Mouse (Mus musculus): ENCODE results near the gene Gng8. TPM values are rescaled to one million over a fixed set of nuclear protein-coding genes. Genes with fewer than 3 reads are reported as not detected.

Gng8 gene
- total and polyA plus RNA-seq, 3 experiments = 0.39 to 2.2 TPM; not detected in 1

DNA sequence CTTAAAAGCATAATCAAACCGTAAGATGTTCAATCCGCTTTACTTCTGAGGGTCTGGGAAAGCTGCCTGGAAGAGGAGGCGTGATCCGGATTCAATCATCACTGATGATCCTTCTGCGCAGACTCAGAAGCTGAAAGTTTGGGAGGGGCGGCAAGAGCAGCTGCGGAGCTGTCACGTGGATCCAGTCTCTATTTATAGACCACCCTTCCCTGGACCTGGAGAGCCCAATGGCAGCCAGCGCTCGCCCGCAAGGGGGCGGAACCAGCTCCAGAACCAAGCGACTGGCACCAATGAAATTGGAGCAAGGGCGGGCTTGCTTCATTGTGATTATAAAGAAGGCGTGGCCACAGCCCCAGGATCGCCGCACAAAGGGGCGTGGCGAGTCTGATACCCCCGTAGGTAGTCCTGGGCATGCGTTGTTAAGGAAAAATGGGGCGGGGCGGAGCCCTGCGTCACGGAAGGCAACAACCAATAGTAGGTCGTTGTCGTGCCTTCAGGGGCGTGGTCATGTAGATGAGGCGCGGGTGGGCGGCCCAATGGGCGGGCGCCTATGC is 16.8 kb upstream of the Gng8 start:
- Histone ChIP-seq H3K27ac (ENCODE audit: control insufficient read depth, low read depth, low read length) (peak overlapping the region; percentile 11), H3K27me3 (ENCODE audit: control insufficient read depth in 1 of 2, insufficient read depth in 2 of 2, low read length in 2 of 2) (no peaks in the 10 kb centered on the region), H3K4me3 (ENCODE audit: control insufficient read depth in 1 of 2, insufficient read depth in 1 of 2, low read depth in 2 of 2, low read length in 2 of 2) (peak overlapping the region; percentile 47 to 50), H3K4me1 (ENCODE audit: control insufficient read depth in 1 of 2, insufficient read depth in 2 of 2, low read length in 2 of 2) (no peaks in the 10 kb centered on the region; a peak in 1 of 4 replicates), H3K9me3 (replicated peaks; ENCODE audit: insufficient read depth, low read length) (no peaks in the 10 kb centered on the region), H3K9ac (ENCODE audit: control insufficient read depth, low read depth, low read length, poor library complexity, severe bottlenecking) (peak overlapping the region; percentile 15; the same call in 1 of the 2 replicates), H3K36me3 (ENCODE audit: control insufficient read depth in 1 of 2, insufficient read depth in 2 of 2, low read length in 2 of 2) (peaks cover 0 to 4% of the 10 kb centered on the region in 2 experiments; a peak in 2 of 4 replicates), H3K79me2 (ENCODE audit: control insufficient read depth, insufficient read depth, low read length, poor library complexity) (no peaks in the 10 kb centered on the region; the same call in 1 of the 2 replicates)
- DNase-seq (ENCODE audit: low read depth, low spot score) = peak; percentile 100
- TF ChIP-seq MYC (IDR thresholded peaks at IDR 0.05; ENCODE audit: low read depth, low read length) (peak; percentile 83), JUND (IDR thresholded peaks at IDR 0.05; ENCODE audit: low read depth, low read length) (no peak), HCFC1 (IDR thresholded peaks at IDR 0.05; ENCODE audit: low read depth, low read length) (0 out of 2 replicates have a peak, but pooled peaks have one; percentile 48), BHLHE40 (IDR thresholded peaks at IDR 0.05; ENCODE audit: borderline replicate concordance, low read depth, low read length) (peak; percentile 85; the same call in 1 of the 2 replicates), SIN3A (IDR thresholded peaks at IDR 0.05; ENCODE audit: low read length) (peak; percentile 43), CTCF (IDR thresholded peaks at IDR 0.05 in 2 of 3, conservative IDR thresholded peaks at IDR 0.05 in 1 of 3; ENCODE audit: control insufficient read depth in 1 of 3, insufficient read depth in 1 of 3, low read depth in 2 of 3, low read length in 3 of 3, poor library complexity in 1 of 3, severe bottlenecking in 1 of 3) (no peak; a peak in 1 of 6 replicates), CHD1 (IDR thresholded peaks at IDR 0.05; ENCODE audit: low read depth, low read length) (no peak), ZNF384 (IDR thresholded peaks at IDR 0.05; ENCODE audit: low read depth, low read length) (no peak), USF2 (IDR thresholded peaks at IDR 0.05; ENCODE audit: borderline replicate concordance in 1 of 2, insufficient read depth in 1 of 2, low read depth in 1 of 2, low read length in 2 of 2) (peak in 1 of 2 experiments; percentile 64; a peak in 2 of 4 replicates), MYB (IDR thresholded peaks at IDR 0.05; ENCODE audit: low read depth, low read length) (no peak), NRF1 (IDR thresholded peaks at IDR 0.05; ENCODE audit: insufficient read depth, low read depth, low read length, poor library complexity, severe bottlenecking) (peak; percentile 80), USF1 (IDR thresholded peaks at IDR 0.05; ENCODE audit: low read depth, low read length) (peak; percentile 93), EP300 (IDR thresholded peaks at IDR 0.05; ENCODE audit: low read depth in 1 of 2, low read length in 2 of 2) (no peak), MEF2A (IDR thresholded peaks at IDR 0.05; ENCODE audit: extremely low read depth, insufficient replicate concordance, low read depth, low read length, poor library complexity, severe bottlenecking) (peak; percentile 90), MAFK (IDR thresholded peaks at IDR 0.05; ENCODE audit: borderline replicate concordance, low read depth, low read length) (no peak), TBP (IDR thresholded peaks at IDR 0.05; ENCODE audit: low read depth, low read length) (peak; percentile 78), UBTF (IDR thresholded peaks at IDR 0.05; ENCODE audit: borderline replicate concordance, insufficient read depth, low read depth, low read length) (no peak), TAL1 (IDR thresholded peaks at IDR 0.05; ENCODE audit: low read length) (no peak), ZMIZ1 (IDR thresholded peaks at IDR 0.05; ENCODE audit: low read depth, low read length) (no peak), GABPA (IDR thresholded peaks at IDR 0.05; ENCODE audit: low read depth, low read length) (no peak), RCOR1 (IDR thresholded peaks at IDR 0.05; ENCODE audit: low read depth, low read length) (no peak), ZKSCAN1 (IDR thresholded peaks at IDR 0.05; ENCODE audit: low read depth, low read length) (no peak), CHD2 (IDR thresholded peaks at IDR 0.05; ENCODE audit: low read length) (no peak), MAX (IDR thresholded peaks at IDR 0.05; ENCODE audit: low read length) (peak; percentile 87), MXI1 (IDR thresholded peaks at IDR 0.05; ENCODE audit: low read depth, low read length) (peak; percentile 89), GATA1 (IDR thresholded peaks at IDR 0.05; ENCODE audit: low read depth, low read length) (no peak), E2F4 (IDR thresholded peaks at IDR 0.05; ENCODE audit: borderline replicate concordance, low read depth, low read length) (no peak), POLR2AphosphoS5 (IDR thresholded peaks at IDR 0.05; ENCODE audit: borderline replicate concordance, low read depth, low read length) (no peak), MAZ (IDR thresholded peaks at IDR 0.05; ENCODE audit: low read depth, low read length) (peak; percentile 54; the same call in 1 of the 2 replicates), POLR2AphosphoS2 (IDR thresholded peaks at IDR 0.05; ENCODE audit: low read length) (no peak), RAD21 (IDR thresholded peaks at IDR 0.05; ENCODE audit: low read depth, low read length) (no peak), ETS1 (IDR thresholded peaks at IDR 0.05; ENCODE audit: low read depth, low read length) (peak; percentile 50; the same call in 1 of the 2 replicates), TCF12 (IDR thresholded peaks at IDR 0.05; ENCODE audit: low read depth, low read length) (no peak), NELFE (IDR thresholded peaks at IDR 0.05; ENCODE audit: low read depth, low read length) (no peak), SMC3 (IDR thresholded peaks at IDR 0.05; ENCODE audit: low read depth, low read length) (no peak), POLR2A (IDR thresholded peaks at IDR 0.05; ENCODE audit: control insufficient read depth in 1 of 2, insufficient read depth in 1 of 2, low read depth in 1 of 2, low read length in 2 of 2, poor library complexity in 1 of 2) (no peak), KAT2A (conservative IDR thresholded peaks at IDR 0.05; ENCODE audit: low read depth, low read length) (no peak)

Data from MEL (cell line).